Comparison of ENCODE assay signal across 21 mouse cellular contexts in genomic region chr1:37711082-37711481, GRCm38 (mm10). TPM values are rescaled to one million over a fixed set of nuclear protein-coding genes. Genes with fewer than 3 reads are reported as not detected.
DNase-seq lines count a peak whose midpoint lies in the region; TF ChIP-seq lines count a peak whose summit lies in the region.
"Had no signal": no experiment of that assay in that cellular context is flagged by ENCODE, and none has a peak within 500 bp of the region (broad histone marks: within the 10 kb centered on the region; RNA-seq: fewer than 3 reads in every experiment).

No protein-coding gene starts in this region.

- DNase-seq in layer of hippocampus, adult 2 months (ENCODE audit: low spot score in 2 of 2), result no peak
- DNase-seq in layer of hippocampus, postnatal 10 days (ENCODE audit: low spot score in 2 of 2), result no peak
- DNase-seq in MEL (ENCODE audit: low read depth, low spot score), result peak; percentile 41
- no peak for DNase-seq in frontal cortex, postnatal 10 days (ENCODE audit: low spot score in 2 of 2)
- DNase-seq in cerebellum, postnatal 4 days (ENCODE audit: low spot score in 2 of 2), result no peak
- DNase-seq: adrenal gland, adult 2 months; adrenal gland, adult 8-10 months; adrenal gland, postnatal 10 days; adrenal gland, postnatal 14 days; adrenal gland, postnatal 25 days; adrenal gland, postnatal 36 days; B cell, adult 2 months; cerebellum, adult 11 months; cerebellum, adult 11-12 months; cerebellum, adult 18-20 months; cerebellum, adult 2 months had no signal

- no peak for TF ChIP-seq CTCF in layer of hippocampus, adult 2 months (conservative IDR thresholded peaks at IDR 0.05)
- TF ChIP-seq CTCF in MEL (IDR thresholded peaks at IDR 0.05 in 2 of 3, conservative IDR thresholded peaks at IDR 0.05 in 1 of 3; ENCODE audit: control insufficient read depth in 1 of 3, insufficient read depth in 1 of 3, low read depth in 2 of 3, low read length in 3 of 3, poor library complexity in 1 of 3, severe bottlenecking in 1 of 3), result no peak
- TF ChIP-seq CTCF in olfactory bulb, adult 2 months (IDR thresholded peaks at IDR 0.05; ENCODE audit: insufficient read depth, low read depth, low read length), result no peak

- H3K4me1 ChIP-seq in MEL (ENCODE audit: control insufficient read depth in 1 of 2, insufficient read depth in 2 of 2, low read length in 2 of 2), result peaks cover 8 to 26% of the 10 kb centered on the region in 2 experiments
- peaks cover 51% of the 10 kb centered on the region for H3K4me1 ChIP-seq in olfactory bulb, adult 2 months (ENCODE audit: control insufficient read depth, insufficient read depth, low read length)

- no peak for TF ChIP-seq EP300 in MEL (IDR thresholded peaks at IDR 0.05; ENCODE audit: low read depth in 1 of 2, low read length in 2 of 2)

- H3K27me3 ChIP-seq in MEL (ENCODE audit: control insufficient read depth in 1 of 2, insufficient read depth in 2 of 2, low read length in 2 of 2), result no peaks in the 10 kb centered on the region
- H3K27me3 ChIP-seq: CH12.LX, Patski had no signal

- WGBS in olfactory bulb, adult 2 months, result 83% methylated on average over 5 of the region's 5 CpGs

- H3K79me2 ChIP-seq in MEL (ENCODE audit: control insufficient read depth, insufficient read depth, low read length, poor library complexity), result no peaks in the 10 kb centered on the region

- H3K9me3 ChIP-seq in MEL (replicated peaks; ENCODE audit: insufficient read depth, low read length), result no peaks in the 10 kb centered on the region
- H3K9me3 ChIP-seq: G1E had no signal

- peak; percentile 34 to 55; a peak in 2 of 4 replicates for TF ChIP-seq POLR2A in MEL (IDR thresholded peaks at IDR 0.05; ENCODE audit: control insufficient read depth in 1 of 2, insufficient read depth in 1 of 2, low read depth in 1 of 2, low read length in 2 of 2, poor library complexity in 1 of 2)
- no peak for TF ChIP-seq POLR2A in olfactory bulb, adult 2 months (IDR thresholded peaks at IDR 0.05; ENCODE audit: insufficient read depth, low read depth, low read length)

- peak overlapping the region; percentile 99 for H3K27ac ChIP-seq in layer of hippocampus, adult 2 months
- no peak overlapping the region for H3K27ac ChIP-seq in MEL (ENCODE audit: control insufficient read depth, low read depth, low read length)
- H3K27ac ChIP-seq in olfactory bulb, adult 2 months (ENCODE audit: insufficient read depth, low read depth, low read length), result peak overlapping the region; percentile 79

- peaks cover 0 to 14% of the 10 kb centered on the region in 2 experiments; a peak in 2 of 4 replicates for H3K36me3 ChIP-seq in MEL (ENCODE audit: control insufficient read depth in 1 of 2, insufficient read depth in 2 of 2, low read length in 2 of 2)
- H3K36me3 ChIP-seq: G1E had no signal

- TF ChIP-seq RAD21 in MEL (IDR thresholded peaks at IDR 0.05; ENCODE audit: low read depth, low read length), result no peak

- no peak overlapping the region for H3K9ac ChIP-seq in MEL (ENCODE audit: control insufficient read depth, low read depth, low read length, poor library complexity, severe bottlenecking)

- H3K4me3 ChIP-seq in layer of hippocampus, adult 2 months, result no peak overlapping the region; the same call in 1 of the 2 replicates
- H3K4me3 ChIP-seq in MEL (ENCODE audit: control insufficient read depth in 1 of 2, insufficient read depth in 1 of 2, low read depth in 2 of 2, low read length in 2 of 2), result no peak overlapping the region
- no peak overlapping the region for H3K4me3 ChIP-seq in olfactory bulb, adult 2 months (ENCODE audit: insufficient read depth, low read depth, low read length)

TF ChIP-seq in MEL, 35 proteins besides CTCF, POLR2A, EP300 and RAD21:
- no peak for TF ChIP-seq ZKSCAN1 (IDR thresholded peaks at IDR 0.05; ENCODE audit: low read depth, low read length)
- no peak for TF ChIP-seq MAFK (IDR thresholded peaks at IDR 0.05; ENCODE audit: borderline replicate concordance, low read depth, low read length)
- 0 out of 2 replicates have a peak, but pooled peaks have one; percentile 17 for TF ChIP-seq NELFE (IDR thresholded peaks at IDR 0.05; ENCODE audit: low read depth, low read length)
- no peak for TF ChIP-seq MXI1 (IDR thresholded peaks at IDR 0.05; ENCODE audit: low read depth, low read length)
- TF ChIP-seq ETS1 (IDR thresholded peaks at IDR 0.05; ENCODE audit: low read depth, low read length), result peak; percentile 31; the same call in 1 of the 2 replicates
- no peak for TF ChIP-seq POLR2AphosphoS2 (IDR thresholded peaks at IDR 0.05; ENCODE audit: low read length)
- no peak for TF ChIP-seq MYB (IDR thresholded peaks at IDR 0.05; ENCODE audit: low read depth, low read length)
- no peak for TF ChIP-seq USF2 (IDR thresholded peaks at IDR 0.05; ENCODE audit: borderline replicate concordance in 1 of 2, insufficient read depth in 1 of 2, low read depth in 1 of 2, low read length in 2 of 2)
- no peak for TF ChIP-seq POLR2AphosphoS5 (IDR thresholded peaks at IDR 0.05; ENCODE audit: borderline replicate concordance, low read depth, low read length)
- TF ChIP-seq ZC3H11A (IDR thresholded peaks at IDR 0.05; ENCODE audit: low read depth, low read length), result no peak
- no peak for TF ChIP-seq MYC (IDR thresholded peaks at IDR 0.05; ENCODE audit: low read depth, low read length)
- no peak for TF ChIP-seq JUND (IDR thresholded peaks at IDR 0.05; ENCODE audit: low read depth, low read length)
- no peak for TF ChIP-seq ZNF384 (IDR thresholded peaks at IDR 0.05; ENCODE audit: low read depth, low read length)
- no peak for TF ChIP-seq RCOR1 (IDR thresholded peaks at IDR 0.05; ENCODE audit: low read depth, low read length)
- TF ChIP-seq GATA1 (IDR thresholded peaks at IDR 0.05; ENCODE audit: low read depth, low read length), result no peak
- TF ChIP-seq GABPA (IDR thresholded peaks at IDR 0.05; ENCODE audit: low read depth, low read length), result no peak
- no peak for TF ChIP-seq ELF1 (IDR thresholded peaks at IDR 0.05; ENCODE audit: low read depth, low read length)
- peak; percentile 90 for TF ChIP-seq ZMIZ1 (IDR thresholded peaks at IDR 0.05; ENCODE audit: low read depth, low read length)
- no peak for TF ChIP-seq KAT2A (conservative IDR thresholded peaks at IDR 0.05; ENCODE audit: low read depth, low read length)
- no peak for TF ChIP-seq CHD2 (IDR thresholded peaks at IDR 0.05; ENCODE audit: low read length)

RNA-seq across cellular contexts. Expression of gene 2010300C02Rik, which starts 8.8 kb away (rescaled TPM):
- total RNA-seq in layer of hippocampus, adult 2 months (2021), result 100 to 1,000 TPM; 399 to 415 TPM
- 100 to 1,000 TPM; 151 to 166 TPM for total RNA-seq in layer of hippocampus, postnatal 10 days (2021)
- total RNA-seq in MEL (2012; rRNA removed), result not detected in 2 replicates
- polyA plus RNA-seq in MEL (2012; ENCODE audit: insufficient read depth in 1 of 2, insufficient read length in 2 of 2, low read depth in 1 of 2, low replicate concordance in 2 of 2, missing spikeins in 1 of 2), result not detected
- polyA plus RNA-seq in olfactory bulb, adult 2 months (2012; ENCODE audit: insufficient read depth, insufficient read length, low replicate concordance, missing spikeins), result not detected in 2 replicates
- polyA plus RNA-seq: C2C12, G1E had no signal

Comparison
In these comparisons a context has a peak if more than half of its experiments do, and no peak if none do; other contexts are left out.
1. RNA of gene 2010300C02Rik, which starts 8.8 kb away (total RNA-seq): 399 to 415 TPM in layer of hippocampus, adult 2 months and 151 to 166 TPM in layer of hippocampus, postnatal 10 days; not detected in MEL; every median in the first group is over 100 times any median in the second.